Mouse (Mus musculus): ENCODE data around the gene Gm5072. TPM values are rescaled to one million over a fixed set of nuclear protein-coding genes. Genes with fewer than 3 reads are reported as not detected.
"Not testable (repeated sequence)": the region's sequence is repeated elsewhere in the genome, so short reads cannot be mapped to it uniquely, and the experiment has no call there.

Gene Gm5072
- not detected in 2 replicates for polyA plus RNA-seq (2014; fragmentation: Nextera tagmentation; extraction: Ambion mirVana)

- H3K4me3 ChIP-seq (ENCODE audit: low read length); ATAC-seq (ENCODE audit: low FRiP score, low TSS enrichment); H3K9ac ChIP-seq (ENCODE audit: low read depth, low read length); H3K27me3 ChIP-seq (ENCODE audit: control insufficient read depth, insufficient read depth, low read length); H3K4me2 ChIP-seq (replicated peaks; ENCODE audit: low read depth, low read length); H3K4me1 ChIP-seq (ENCODE audit: control insufficient read depth, insufficient read depth, low read length); H3K27ac ChIP-seq (ENCODE audit: low read depth, low read length); H3K36me3 ChIP-seq (ENCODE audit: control insufficient read depth, insufficient read depth, low read length); H3K9me3 ChIP-seq (ENCODE audit: control insufficient read depth, low read length): not testable (repeated sequence)
- WGBS: no CpG with 5 or more reads among the region's 5 CpGs
Measured at GRCm38 (mm10) chrX:91392200-91392599, at the start of gene Gm5072. TSS of gene Gm5072 (plus strand) at chrX:91392500.

Other genes with a start within 250 kb of the Gm5072 start
- gene Mageb2, start 60.8 kb upstream of the Gm5072 start, polyA plus RNA-seq (2014; fragmentation: Nextera tagmentation; extraction: Ambion mirVana): not detected in 2 replicates
- gene Gm8914, start 87.6 kb downstream of the Gm5072 start, polyA plus RNA-seq (2014; fragmentation: Nextera tagmentation; extraction: Ambion mirVana): not detected in 2 replicates
- not detected in 2 replicates for gene 1700084M14Rik, start 183.4 kb downstream of the Gm5072 start, polyA plus RNA-seq (2014; fragmentation: Nextera tagmentation; extraction: Ambion mirVana)
- not detected in 2 replicates for gene Gm14781, start 239.7 kb downstream of the Gm5072 start, polyA plus RNA-seq (2014; fragmentation: Nextera tagmentation; extraction: Ambion mirVana)